Mouse (Mus musculus): Measurements from ENCODE around the gene Rpusd1.
"Not testable (repeated sequence)": the region's sequence is repeated elsewhere in the genome, so short reads cannot be mapped to it uniquely, and the experiment has no call there.

Rpusd1 gene

GRCm38 (mm10) chr17:25738861-25739260 is 11.4 kb downstream of the Rpusd1 start:
- DNase-seq (ENCODE audit: low spot score): no peak

- DNase-seq (ENCODE audit: low spot score): not testable (repeated sequence)
Measured at GRCm38 (mm10) chr17:25741471-25741870, 14.0 kb downstream of the Rpusd1 start.

DNA sequence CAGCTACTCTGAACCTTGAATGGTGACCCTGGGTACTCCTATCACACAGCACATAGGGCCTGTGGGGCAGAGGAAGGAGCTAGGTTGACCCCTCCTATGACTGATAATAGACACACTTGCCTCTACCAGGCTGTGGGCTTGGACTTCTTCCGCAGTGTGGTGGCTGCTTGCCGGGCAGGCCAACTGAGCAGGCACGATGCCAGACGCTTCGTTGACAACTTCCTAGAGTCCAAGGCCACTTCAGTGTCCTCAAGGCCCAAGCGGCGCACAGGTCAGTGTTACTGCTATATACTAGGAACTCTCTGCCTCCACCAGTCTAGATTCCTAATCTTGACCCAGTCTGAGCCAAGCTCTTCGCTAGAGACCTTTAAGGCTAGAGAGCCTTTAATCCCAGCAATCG is 16.4 kb downstream of the Rpusd1 start:
- no peak for DNase-seq (ENCODE audit: low spot score)

- no peak for DNase-seq (ENCODE audit: low spot score)
Measured at GRCm38 (mm10) chr17:25744311-25744710, 16.8 kb downstream of the Rpusd1 start.

DNA sequence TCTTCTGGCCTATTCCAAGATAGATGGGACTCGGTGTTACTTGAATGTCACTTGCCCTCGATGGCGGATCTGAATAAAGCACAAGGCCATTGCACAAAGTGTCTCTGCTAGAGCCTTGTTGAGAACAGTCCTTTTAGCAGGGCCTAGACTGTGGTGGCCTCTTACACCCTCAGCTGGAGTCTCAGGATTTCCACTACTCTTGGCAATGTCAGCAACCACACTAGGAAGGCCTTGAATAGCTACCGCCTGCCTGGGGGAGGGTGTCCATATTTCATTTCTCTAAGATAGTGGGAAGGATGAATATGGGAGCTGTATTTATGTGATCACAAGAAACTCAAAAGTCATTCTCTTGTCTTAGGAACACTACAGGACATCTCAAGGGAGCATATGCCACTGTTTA is 20.8 kb downstream of the Rpusd1 start:
- DNase-seq (ENCODE audit: low spot score): no peak

DNA sequence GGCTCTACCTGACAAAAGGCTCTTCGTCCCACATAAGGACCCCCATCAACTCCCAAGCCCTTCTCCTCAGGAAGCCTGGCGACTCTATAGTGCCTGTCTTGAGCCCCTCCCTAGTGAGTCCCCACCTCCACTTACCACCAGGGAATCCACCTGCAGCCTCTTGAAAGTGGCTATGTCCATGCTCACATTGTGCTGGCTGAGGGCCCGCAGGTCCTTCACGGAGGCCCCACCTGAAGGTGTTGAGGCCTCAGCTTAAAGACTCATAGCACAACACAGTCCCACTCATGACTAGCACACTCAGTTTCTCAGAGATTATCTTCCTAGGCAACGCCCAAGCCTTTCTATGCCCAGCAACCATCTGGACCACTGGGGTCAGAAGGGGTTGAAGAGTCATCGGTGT is 21.8 kb downstream of the Rpusd1 start:
- DNase-seq (ENCODE audit: low spot score): no peak

DNA sequence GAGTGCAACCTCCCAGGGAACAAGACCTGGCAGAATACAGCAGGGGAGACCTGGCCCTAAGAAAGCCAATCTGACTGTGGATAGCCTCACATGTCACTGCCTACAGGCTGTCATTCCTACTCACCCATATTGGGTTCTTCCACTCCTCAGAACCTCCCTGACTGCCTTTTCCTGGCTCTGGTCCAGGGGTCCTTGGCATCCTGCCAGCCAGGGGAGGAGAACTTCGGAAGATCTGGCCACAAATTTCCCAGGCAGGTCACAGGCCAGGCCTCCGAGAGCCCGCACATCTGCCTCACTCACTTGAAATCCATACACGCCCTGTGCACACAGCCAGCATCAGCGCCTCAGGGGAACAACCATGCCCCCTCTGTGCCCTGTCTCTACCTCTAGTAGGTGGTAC is 24.0 kb downstream of the Rpusd1 start:
- DNase-seq (ENCODE audit: low spot score): no peak

- DNase-seq (ENCODE audit: low spot score): no peak
Measured at GRCm38 (mm10) chr17:25754241-25754640, 26.8 kb downstream of the Rpusd1 start, which contains the start of gene Msln. Gene Msln (minus strand): TSS chr17:25754378.

GRCm38 (mm10) chr17:25755086-25755485 is 27.6 kb downstream of the Rpusd1 start:
- no peak for DNase-seq (ENCODE audit: low spot score)

DNA sequence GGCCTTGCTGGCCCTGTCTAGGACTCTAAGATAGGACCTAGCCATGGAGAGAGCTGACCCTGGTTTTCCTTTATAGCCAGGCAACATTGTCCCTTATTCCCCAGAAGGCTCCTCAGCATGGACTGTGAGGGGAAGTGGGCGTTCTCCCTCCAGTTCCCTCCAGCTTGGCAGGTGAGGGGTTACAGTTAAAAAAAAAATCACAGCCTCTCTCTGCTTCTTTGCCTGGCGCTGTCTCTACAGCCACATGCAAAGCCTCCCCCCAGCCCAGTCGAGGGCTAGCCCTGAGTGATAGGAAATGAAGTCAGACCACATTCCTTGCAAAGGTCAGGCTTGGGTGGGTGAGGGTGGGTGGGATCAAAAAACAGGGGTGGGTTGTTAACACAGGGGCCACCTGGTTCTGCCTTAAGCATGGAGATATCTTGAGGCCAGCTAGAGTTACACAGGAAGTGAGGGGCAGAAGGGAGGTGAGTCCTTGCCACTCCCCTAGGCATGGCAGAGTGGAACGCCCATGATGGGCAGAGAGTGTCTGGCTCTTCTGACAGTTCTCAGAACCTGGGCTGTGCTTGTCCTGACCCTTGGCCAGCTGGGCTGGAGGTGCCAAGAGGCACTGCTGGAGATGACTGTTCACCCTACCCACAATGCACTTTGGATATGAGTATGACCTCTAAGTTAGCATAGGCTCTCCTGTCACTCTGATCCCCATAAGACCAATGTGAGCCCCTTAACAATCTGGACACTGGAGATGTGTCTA is 28.3 kb downstream of the Rpusd1 start:
- DNase-seq (ENCODE audit: low spot score): no peak

DNA sequence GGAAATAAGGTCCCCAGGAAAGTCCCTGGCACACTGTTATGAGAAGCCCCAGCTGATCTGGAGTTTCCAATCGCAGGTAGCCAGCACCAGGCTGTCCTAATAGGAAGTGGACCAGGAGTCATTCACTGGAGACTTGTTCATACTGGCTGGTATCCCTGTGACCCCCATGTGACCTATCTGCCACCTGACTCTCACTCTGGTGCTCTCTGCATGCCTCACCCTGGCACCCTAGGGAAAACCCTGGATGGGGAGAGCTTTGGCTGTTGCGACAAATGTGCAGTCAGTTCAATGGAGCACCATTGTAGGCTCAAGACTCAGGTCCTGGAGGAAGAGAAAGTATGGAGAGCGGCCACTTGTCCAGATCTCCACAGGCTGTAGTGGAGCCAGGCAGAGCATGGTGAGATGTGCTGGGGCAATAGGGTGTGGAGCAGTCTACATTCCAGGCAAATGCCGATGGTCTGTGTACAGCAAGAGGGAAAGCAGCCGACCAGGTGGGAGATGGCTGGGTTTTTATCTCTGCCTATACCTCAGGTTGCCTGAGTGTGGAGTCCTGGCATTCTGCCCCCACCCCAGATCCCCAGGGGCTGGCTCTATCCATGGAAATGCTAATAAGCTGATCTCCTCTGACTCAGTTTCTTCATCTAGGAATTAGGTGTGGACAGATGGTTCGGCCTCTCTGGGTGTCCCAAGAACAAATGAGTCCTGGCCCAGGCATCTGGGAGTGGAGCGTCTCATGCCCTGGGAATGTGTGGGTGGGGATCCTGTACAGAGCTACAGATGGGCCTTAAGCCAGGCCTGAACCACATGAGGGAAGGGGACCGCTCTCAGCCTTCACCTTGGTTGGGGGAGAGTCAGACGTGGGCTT is 29.1 kb downstream of the Rpusd1 start:
- no peak for DNase-seq (ENCODE audit: low spot score)

- no peak for DNase-seq (ENCODE audit: low spot score)
Measured at GRCm38 (mm10) chr17:25757691-25758090, 30.2 kb downstream of the Rpusd1 start.

DNA sequence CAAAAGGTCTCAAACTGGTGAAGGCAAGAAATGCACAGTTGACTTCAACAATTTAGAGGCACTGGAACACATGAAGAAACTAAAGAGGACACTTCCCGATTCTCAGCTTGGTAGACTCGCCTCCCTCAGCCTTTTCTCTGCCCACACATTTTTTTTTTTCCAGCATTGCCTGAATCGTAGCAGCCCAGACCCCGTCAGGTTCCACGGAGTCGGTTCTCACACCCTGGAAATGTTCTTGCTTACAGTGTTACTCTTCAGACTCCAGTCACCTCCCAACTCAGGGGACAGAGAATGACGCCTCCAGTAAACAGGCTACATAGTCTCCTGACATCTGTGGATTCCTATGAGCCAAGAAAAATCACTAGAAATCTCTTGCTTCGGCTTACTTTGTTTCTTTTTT is 32.7 kb downstream of the Rpusd1 start:
- DNase-seq (ENCODE audit: low spot score): no peak

GRCm38 (mm10) chr17:25761561-25761970 is 34.1 kb downstream of the Rpusd1 start:
- DNase-seq (ENCODE audit: low spot score): no peak

DNA sequence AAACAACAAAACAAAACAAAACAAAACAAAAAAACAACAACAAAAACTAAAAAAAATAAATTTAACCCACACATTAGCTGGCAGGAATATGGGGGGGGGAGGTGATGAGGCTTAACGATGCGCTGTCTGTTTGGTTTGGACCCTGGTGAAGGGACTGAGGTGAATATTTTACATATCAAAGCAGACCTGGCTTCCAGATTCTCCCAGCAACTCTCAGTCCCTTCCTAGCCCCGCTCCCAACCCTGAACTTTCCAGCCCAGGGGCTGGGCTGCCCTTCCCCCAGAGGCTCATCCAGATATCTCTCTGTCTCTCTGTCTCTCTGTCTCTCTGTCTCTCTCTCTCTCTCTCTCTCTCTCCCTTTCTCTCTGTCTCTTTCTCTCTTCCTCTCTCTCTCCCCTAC is 35.1 kb downstream of the Rpusd1 start:
- no peak for DNase-seq (ENCODE audit: low spot score)

GRCm38 (mm10) chr17:25765886-25766285 is 38.4 kb downstream of the Rpusd1 start:
- no peak for DNase-seq (ENCODE audit: low spot score)

DNA sequence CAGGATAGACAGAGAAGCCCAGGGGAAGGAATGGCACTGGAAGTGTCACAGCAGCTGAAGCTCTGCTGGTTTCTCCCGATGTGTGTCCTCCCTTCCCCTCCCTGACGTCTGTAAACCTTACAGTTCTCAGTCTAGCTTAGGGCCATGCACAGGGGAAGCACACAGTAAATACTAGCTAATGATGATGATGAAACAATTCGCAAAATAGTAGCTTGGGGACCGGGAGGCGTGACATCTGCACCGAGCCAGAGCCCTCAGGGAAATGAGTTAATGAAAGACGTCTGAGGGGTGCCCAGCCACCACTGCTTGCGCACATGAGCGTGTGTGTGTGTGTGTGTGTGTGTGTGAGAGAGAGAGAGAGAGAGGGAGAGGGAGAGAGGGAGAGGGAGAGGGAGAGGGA is 41.9 kb downstream of the Rpusd1 start:
- DNase-seq (ENCODE audit: low spot score): no peak

DNA sequence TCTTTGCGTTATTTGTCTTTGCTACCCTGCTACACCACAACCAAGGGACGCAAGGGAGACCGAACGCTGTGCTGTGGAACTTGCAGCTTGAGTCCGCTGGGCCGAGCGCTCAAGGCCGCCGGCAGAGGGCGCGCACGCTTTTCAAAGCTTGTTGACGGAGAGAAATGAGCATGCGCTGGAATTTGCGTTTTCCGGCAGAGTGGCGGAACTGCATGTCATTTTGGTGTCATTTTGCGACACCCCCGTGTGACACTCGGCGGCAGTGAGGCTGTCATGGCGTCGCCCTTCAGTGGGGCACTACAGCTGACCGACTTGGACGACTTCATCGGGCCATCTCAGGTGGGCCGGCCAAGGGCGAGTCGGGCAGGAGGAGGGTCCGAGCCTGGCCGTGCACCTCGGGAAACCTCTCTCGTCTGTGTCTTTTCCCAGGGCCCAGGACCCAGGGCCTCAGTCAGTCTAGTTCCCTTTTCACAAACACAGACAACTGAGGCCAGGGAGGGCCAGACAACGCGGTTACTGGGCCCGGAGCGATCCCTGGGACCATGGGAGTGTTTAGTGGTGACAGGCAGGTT is 46.2 kb downstream of the Rpusd1 start, which contains the start of gene Narfl:
Gene Narfl, plus strand, starts transcription at position 228 of the 572 bp plus-strand sequence.
- DNase-seq (ENCODE audit: low spot score): peak; percentile 95

DNA sequence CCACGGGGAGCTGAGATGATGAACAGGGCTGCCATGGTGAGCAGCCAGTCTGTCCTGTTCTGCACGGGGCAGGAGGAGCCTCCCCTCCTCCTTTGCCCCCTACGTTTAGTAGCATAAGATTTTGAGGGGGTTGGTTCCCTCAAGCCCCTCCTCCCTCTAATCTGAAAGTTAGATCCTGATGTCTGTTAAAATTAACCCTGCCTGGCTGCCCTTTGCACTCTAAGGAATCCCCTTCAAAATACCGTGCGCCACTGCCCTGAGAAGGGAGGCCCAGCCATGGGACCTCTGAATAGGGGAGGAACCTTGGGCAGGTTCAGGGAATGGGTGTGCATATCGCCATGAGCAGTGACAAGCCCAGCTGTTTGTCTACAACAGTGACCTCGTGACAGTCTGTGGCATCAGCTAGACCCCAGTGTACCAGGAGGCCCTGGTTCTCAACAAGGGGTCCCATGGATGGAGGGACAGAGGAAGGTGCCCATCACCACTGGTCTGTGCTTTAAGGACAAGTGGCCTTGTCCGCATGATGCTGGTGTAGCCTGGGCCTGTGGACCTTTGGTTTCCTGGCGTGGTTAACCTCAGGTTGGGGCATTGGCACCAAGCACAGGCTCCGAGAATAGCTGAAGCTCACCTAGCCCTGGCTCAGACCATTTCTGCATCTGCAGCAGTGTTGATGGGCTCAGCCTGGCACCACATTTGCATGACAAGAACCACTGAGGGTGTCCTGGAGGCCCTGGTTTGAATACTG is 48.0 kb downstream of the Rpusd1 start:
- no peak for DNase-seq (ENCODE audit: low spot score)

- DNase-seq (ENCODE audit: low spot score): no peak
Measured at GRCm38 (mm10) chr17:25777948-25778347, 50.5 kb downstream of the Rpusd1 start.
